Mouse (Mus musculus) yolk sac, embryonic 10.5 days (tissue): Measurements from ENCODE around the gene Wwc1.

ENCODE experiments used
- DNase-seq: peaks from one replicate; pipeline ENCODE4 v3.0.0-alpha.2; 2017; ENCODE audit warnings: low spot score

Gene Wwc1

GRCm38 (mm10) chr11:35980411-35980917, at the start of gene Wwc1:
Gene Wwc1 (minus strand): TSS chr11:35980527.
- peak; percentile 83 for DNase-seq

- no peak for DNase-seq
These were observed 39.7 kb upstream of the Wwc1 start for GRCm38 (mm10) chr11:36020009-36020408.

- DNase-seq, result no peak
These were observed 32.9 kb upstream of the Wwc1 start for GRCm38 (mm10) chr11:36013179-36013578.

- DNase-seq, result no peak
These were observed 29.2 kb upstream of the Wwc1 start for GRCm38 (mm10) chr11:36009281-36010208.

GRCm38 (mm10) chr11:36002900-36003299, 22.6 kb upstream of the Wwc1 start:
- DNase-seq, result no peak

- DNase-seq, result peak; percentile 87
These were observed 21.1 kb upstream of the Wwc1 start for GRCm38 (mm10) chr11:36001282-36001970.

GRCm38 (mm10) chr11:36000585-36001281, 20.4 kb upstream of the Wwc1 start:
- peak; percentile 65 for DNase-seq

GRCm38 (mm10) chr11:36000038-36000437, 19.7 kb upstream of the Wwc1 start:
- no peak for DNase-seq

- no peak for DNase-seq
These were observed 17.7 kb upstream of the Wwc1 start for GRCm38 (mm10) chr11:35998048-35998447.

- DNase-seq, result no peak
These were observed 15.0 kb upstream of the Wwc1 start for GRCm38 (mm10) chr11:35995310-35995709.

- DNase-seq, result no peak
These were observed 11.5 kb upstream of the Wwc1 start for GRCm38 (mm10) chr11:35991846-35992245.

GRCm38 (mm10) chr11:35989967-35990366, 9.6 kb upstream of the Wwc1 start:
- DNase-seq, result no peak

- peak; percentile 42 for DNase-seq
These were observed 5.6 kb upstream of the Wwc1 start for GRCm38 (mm10) chr11:35985841-35986393.

- no peak for DNase-seq
These were observed 2.4 kb upstream of the Wwc1 start for GRCm38 (mm10) chr11:35982734-35983133.

- DNase-seq, result peak; percentile 38
These were observed 455 bp downstream of the Wwc1 start for GRCm38 (mm10) chr11:35979733-35980410.

GRCm38 (mm10) chr11:35979266-35979732, 1.0 kb downstream of the Wwc1 start:
- DNase-seq, result peak; percentile 39

- DNase-seq, result no peak
These were observed 2.5 kb downstream of the Wwc1 start for GRCm38 (mm10) chr11:35977796-35978195.

GRCm38 (mm10) chr11:35977096-35977495, 3.2 kb downstream of the Wwc1 start:
- no peak for DNase-seq

GRCm38 (mm10) chr11:35976482-35976881, 3.8 kb downstream of the Wwc1 start:
- no peak for DNase-seq

- DNase-seq, result no peak
These were observed 5.5 kb downstream of the Wwc1 start for GRCm38 (mm10) chr11:35974632-35975450.
